Mouse (Mus musculus) lung, postnatal 0 days (tissue): ENCODE measurements around the gene Ccndbp1.
A peak's percentile ranks its signal among the peaks of the same experiment; 100 is the strongest.

Experiments used
- CTCF ChIP-seq: IDR thresholded peaks from 2 replicates; pipeline ENCODE4 v1.5.1; 2016; ENCODE audit warnings: antibody characterized with exemption, mild to moderate bottlenecking
- EP300 ChIP-seq: IDR thresholded peaks from 2 replicates; pipeline ENCODE4 v1.6.1; 2016; ENCODE audit warnings: antibody characterized with exemption, mild to moderate bottlenecking, control low read depth

DNA sequence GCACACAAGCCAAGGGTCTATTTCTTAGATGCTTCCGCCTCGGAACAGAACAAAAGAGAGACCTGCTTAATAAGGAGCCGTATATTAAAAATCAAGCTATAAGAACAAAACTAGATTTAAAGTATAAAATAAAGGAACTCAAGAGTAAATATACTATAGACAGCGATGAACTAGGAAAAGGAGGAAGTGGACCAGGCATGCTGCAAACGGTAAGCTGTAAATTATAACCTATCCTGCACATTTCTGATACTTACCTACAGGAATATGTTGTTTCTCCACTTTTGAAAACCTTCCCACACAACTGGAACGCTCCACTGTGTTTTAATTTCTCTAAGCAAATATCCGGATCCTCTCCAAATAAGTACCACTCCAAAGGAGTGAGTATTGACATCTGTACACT, 45.1 kb upstream of the Ccndbp1 start:
- TF ChIP-seq CTCF (no peak), EP300 (peak; percentile 68)
